Mouse (Mus musculus): ENCODE results near the gene Tesmin.

DNA sequence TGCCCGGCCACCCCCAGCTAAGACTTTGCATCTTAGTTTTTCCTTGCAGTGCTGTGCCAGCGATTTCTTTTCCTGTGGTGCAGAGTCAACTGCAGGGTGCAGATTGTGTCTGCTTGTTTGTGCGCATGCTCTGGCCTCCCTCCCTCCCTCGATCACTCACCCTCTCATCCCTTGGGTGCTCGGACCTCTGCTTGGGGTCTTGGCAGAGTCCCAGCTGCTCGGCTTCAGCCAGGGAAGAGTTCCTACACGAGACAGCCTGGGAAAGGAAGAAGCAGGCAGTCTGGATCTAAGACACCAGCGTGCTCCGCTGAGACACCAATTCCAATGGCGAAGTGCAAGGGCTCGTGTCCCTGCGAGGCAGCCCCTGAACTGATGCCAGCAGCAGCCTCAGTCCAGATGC is 15.3 kb upstream of the Tesmin start:
- TF ChIP-seq POLR2A (IDR thresholded peaks at IDR 0.05; ENCODE audit: borderline replicate concordance, control insufficient read depth, low read depth, low read length), result no peak
- no peak for TF ChIP-seq CTCF (IDR thresholded peaks at IDR 0.05; ENCODE audit: control insufficient read depth, insufficient read depth, low read length)

Measured in bone marrow, adult 2 months (tissue).